Mouse (Mus musculus): ENCODE data around the gene Fam189a1. TPM values are rescaled to one million over a fixed set of nuclear protein-coding genes. Genes with fewer than 3 reads are reported as not detected.

Fam189a1 gene
- polyA plus RNA-seq, 1 experiment: 45.7 TPM

DNA sequence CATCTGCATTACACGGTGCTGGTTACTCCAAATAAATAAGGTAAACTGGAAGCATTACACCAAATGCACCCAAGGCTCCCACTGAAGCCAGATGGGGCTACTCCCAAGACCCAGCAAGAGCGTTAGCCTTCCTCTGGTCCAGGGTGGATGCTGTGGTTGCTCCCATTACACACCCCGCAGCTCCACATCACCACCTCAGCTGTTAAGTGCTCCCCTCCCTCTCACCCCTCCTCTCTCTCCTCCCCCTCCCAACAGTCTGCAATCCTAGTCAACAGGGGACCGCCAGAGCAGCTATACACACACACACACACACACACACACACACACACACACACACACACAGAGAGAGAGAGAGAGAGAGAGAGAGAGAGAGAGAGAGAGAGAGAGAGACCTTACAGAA, 109.7 kb downstream of the Fam189a1 start:
- no peak for DNase-seq (ENCODE audit: extremely low spot score in 1 of 2, low spot score in 1 of 2)

- no peak for DNase-seq (ENCODE audit: extremely low spot score in 1 of 2, low spot score in 1 of 2)
These were observed 112.1 kb downstream of the Fam189a1 start for GRCm38 (mm10) chr7:65044280-65044679.

DNA sequence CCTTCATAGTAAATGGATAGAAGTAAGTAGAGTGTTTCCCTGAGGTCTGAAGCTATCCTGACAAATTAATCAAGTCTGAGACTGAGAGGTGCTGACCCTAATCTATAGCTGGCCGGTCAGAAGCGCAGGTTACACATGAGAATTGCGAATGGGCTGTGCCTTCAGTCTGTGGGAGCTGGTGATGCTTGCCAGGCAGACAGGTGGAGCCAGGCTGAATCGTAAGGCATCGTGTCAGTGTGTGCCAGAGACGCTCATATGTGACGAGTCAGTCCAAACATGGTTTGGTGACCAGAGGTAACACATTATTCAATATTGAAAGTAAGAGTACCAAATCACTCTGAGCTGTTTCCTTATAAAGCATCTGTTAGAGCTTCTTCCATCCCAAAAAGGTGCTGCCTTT, 115.3 kb downstream of the Fam189a1 start:
- no peak for DNase-seq (ENCODE audit: extremely low spot score in 1 of 2, low spot score in 1 of 2)

DNA sequence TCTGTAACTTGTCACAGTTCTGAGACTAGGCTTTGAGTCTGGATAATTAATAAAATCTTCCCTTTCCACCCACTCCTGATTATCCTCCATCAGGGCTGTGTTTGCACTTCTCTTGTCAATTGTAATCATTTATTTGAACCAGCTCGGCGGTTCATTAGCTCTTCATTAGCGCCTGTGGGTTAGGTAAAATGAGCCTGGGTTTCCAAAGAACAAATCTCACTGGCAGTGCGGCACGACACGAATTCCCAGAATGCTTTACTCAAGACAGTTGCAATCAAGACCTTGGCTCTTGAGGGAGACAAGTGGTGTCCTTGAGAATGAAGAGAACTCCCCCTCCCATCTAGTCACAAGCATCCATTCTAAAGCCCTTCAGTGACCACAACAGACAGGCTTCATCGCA, 124.6 kb downstream of the Fam189a1 start:
- DNase-seq (ENCODE audit: extremely low spot score in 1 of 2, low spot score in 1 of 2): no peak

DNA sequence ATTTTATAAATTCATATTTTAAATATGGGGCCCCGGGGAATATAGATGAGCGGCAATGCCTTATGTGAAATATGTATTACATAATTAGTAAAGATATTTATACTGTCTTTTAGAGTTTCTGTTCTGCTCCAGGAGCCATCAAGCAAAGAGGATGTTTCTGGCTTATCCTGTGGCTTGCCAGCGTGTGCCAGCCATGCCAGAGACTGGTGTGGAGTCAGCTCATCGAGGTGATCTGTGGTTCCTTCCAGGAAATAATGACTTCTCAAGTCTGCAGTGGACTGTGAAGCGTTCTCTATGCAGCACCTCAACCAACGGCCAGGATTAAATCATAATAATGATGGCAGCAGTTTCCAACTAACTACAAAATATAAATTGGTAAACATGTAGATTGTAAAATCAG, 125.2 kb downstream of the Fam189a1 start:
- no peak for DNase-seq (ENCODE audit: extremely low spot score in 1 of 2, low spot score in 1 of 2)

- no peak for DNase-seq (ENCODE audit: extremely low spot score in 1 of 2, low spot score in 1 of 2)
These were observed 126.4 kb downstream of the Fam189a1 start for GRCm38 (mm10) chr7:65029985-65030384.

- DNase-seq (ENCODE audit: extremely low spot score in 1 of 2, low spot score in 1 of 2): no peak
These were observed 135.1 kb downstream of the Fam189a1 start for GRCm38 (mm10) chr7:65021298-65021697.

DNA sequence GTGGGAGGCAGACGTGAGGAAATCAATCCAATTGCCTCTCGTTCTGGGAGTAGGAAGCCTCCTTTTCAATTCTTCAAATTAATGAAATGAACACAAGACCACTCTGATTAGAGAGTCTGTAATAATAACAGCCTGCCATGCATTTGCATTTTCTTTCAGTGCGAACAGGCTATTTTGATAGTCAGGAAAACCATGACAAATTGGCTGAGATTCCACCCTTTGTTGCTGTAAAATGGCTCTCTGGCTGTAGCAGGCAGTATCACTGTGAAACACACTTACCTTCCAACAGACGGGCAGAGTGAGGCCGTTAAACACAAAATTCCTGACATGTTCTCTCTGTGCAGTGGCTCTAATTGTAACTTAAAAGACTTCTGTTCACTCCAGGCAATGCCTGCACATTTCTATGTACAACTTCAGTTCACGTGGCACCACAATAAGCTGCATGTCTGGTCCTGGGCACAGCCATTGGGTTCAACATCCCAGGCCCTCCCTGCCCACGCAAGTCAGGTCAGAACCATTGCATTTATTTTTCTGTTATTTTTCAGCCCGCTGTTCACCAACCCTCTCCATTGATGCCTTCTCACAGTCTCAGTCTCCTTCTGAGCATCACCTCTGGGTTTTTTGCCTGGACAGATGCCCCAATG, 138.2 kb downstream of the Fam189a1 start:
- no peak for DNase-seq (ENCODE audit: extremely low spot score in 1 of 2, low spot score in 1 of 2)

DNA sequence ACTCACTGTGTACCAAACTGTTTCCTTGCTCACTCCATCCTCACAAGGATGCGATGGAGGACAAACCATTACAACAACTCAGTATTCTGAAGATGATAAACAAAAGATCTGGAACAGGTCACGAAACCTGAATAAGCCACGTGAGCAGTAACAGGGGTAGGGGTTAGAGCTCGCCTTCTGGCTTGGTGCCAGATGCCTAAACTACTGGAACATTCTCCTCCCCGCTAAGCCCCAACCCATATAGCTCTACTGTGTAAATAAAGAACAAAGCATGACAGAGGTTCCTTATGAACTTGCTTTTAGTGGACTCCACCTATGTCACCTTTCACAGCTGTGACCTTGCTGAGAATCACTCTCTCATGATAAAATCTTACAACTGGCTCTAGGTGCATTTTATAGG, 139.0 kb downstream of the Fam189a1 start:
- DNase-seq (ENCODE audit: extremely low spot score in 1 of 2, low spot score in 1 of 2): no peak

DNA sequence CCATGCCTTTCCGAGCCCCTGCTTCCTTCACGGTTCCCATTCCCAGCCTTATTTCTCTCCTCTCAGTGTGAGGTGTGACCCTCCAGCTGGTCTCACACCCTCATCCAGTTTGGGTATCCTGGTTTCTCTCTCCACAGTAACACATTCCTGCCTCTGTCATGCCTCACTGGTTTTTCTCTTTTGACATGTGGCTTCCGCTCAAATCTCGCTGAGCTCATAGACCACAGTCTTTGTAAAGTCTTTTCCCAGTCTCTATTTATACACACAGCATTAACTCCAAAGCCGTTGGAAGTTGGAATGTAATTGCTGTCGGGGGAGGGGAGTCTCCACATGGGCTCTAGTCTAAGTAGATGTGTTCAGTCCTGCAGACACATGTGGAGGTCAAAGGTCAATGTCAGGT, 145.2 kb downstream of the Fam189a1 start:
- no peak for DNase-seq (ENCODE audit: extremely low spot score in 1 of 2, low spot score in 1 of 2)

DNA sequence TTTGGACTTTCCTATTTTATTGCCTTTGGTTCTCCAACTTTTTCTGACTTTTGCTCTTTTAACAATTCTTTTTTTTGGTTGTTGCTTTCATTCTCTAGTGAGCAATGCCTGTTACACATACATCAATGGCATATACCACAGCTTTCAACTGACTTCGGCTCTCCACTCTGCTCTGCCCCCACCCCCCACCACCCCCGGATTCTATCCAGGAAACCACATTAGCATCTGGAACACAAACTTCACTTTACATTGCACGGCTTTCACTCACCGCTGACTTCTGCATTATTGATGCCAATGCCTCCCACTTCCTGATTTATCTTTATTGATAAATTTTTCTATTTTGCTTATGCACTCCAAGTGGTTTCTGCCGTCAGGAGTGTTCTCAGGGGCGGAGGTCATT, 146.1 kb downstream of the Fam189a1 start:
- no peak for DNase-seq (ENCODE audit: extremely low spot score in 1 of 2, low spot score in 1 of 2)

DNA sequence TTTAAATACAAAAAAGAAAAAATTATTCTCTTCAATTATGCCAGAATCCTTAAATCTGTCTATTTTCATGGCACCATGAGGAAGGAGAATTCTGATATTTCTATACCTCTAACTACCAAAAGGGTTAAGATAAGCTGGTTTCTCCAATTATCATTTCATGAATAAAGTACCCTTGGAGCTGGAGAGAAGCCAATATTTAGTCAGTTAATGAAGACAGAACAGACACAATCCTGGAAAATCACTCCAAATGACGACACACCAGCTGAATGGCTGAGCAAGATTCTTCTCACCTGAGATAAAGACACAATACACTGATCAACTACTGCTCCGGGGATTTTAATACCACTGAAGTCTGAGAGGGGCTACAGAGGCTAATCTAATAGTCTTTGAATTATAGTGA, 150.6 kb downstream of the Fam189a1 start:
- no peak for DNase-seq (ENCODE audit: extremely low spot score in 1 of 2, low spot score in 1 of 2)

DNA sequence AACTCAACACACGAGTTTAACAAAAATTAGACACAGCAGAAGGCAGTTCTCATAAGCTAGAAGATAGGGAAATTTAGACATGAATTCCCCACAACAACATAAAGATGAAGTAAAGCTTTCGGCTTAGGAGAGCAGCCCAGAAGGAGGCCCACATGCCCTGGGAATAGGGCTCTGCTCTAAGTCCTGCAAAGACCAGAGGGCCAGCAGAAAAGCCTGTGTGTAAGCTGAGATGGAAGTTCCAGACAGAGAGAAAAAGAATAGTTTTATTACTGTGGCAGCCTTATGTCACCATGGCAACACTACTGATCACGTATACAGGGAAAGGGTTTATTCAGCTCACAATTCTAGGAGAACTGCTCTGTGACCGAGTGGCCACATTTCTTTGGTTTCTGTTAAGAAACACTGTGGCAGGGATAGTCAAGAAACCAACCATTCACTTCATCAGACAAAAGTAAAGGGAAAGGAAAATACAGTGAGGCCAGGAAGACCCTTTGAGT, 156.6 kb downstream of the Fam189a1 start:
- no peak for DNase-seq (ENCODE audit: extremely low spot score in 1 of 2, low spot score in 1 of 2)

DNA sequence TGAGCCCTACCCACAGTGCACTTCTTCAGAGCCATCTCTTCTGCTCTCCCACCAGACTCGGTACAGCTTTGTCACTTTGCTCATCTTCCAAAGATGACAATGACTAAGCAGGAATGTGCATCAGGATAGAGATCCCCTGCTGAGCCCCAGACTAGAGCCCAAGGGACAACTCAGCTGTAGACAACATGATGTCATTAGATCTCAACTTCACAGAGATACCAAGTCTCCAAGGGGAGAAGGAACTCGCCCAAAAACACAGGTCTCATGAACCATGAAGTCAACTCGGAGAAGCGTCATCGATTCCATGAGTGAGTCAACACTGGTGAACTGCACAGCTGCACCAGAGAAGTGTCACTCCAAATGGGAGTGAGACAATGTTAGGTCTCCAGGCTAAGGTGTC, 158.6 kb downstream of the Fam189a1 start:
- no peak for DNase-seq (ENCODE audit: extremely low spot score in 1 of 2, low spot score in 1 of 2)

- no peak for DNase-seq (ENCODE audit: extremely low spot score in 1 of 2, low spot score in 1 of 2)
These were observed 160.4 kb downstream of the Fam189a1 start for GRCm38 (mm10) chr7:64995946-64996444.

DNA sequence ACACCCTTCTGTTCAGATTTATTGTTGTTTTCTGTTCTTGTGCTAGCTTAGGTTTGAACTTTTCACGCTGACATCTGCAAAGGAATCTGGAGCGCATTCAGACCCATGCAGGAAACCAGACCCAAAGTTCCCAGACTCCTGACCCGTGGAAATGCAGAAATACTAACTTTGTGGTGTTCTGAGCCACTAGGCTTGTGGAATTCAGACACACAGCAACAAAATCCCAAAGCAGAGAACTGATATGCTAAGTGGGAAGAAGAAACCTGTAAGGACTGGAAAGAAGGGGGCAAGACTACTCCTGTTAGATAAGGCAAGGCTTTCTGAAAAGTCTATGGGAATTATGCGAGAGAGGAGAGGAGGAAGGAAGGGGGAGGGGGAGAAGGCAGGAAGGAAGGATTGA, 167.0 kb downstream of the Fam189a1 start:
- DNase-seq (ENCODE audit: extremely low spot score in 1 of 2, low spot score in 1 of 2): no peak

- no peak for DNase-seq (ENCODE audit: extremely low spot score in 1 of 2, low spot score in 1 of 2)
These were observed 168.4 kb downstream of the Fam189a1 start for GRCm38 (mm10) chr7:64988015-64988414.

DNA sequence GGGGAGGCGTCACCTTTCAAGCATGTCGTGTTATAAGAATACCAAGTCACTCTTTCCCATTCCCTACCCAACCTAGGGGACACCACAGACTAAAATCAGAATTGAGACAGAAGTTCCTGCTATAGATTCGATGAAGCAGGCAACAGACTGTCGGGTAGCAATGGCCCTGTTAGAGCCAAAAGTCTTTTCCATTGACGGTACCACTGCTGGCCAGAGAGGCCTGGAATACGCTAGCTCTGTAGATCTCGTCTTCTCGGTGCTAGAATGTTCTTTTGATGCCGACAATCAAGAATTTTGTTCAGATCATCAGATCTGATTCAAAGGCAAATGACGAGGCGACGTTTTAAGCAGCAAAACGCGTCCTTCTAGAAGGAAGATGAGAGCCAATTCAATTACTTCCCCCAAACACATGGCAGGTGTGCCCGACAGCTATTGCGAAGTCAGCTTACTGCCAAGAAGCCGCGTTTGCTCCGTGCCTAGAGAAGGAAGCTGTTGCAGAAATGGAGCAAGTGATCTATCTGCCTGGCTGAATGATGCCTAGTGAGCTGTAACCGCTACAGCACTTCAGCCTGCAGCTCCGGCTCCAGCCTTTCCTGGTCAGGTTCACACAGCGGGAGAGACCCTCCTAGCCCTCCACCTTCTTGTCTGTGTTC, 171.8 kb downstream of the Fam189a1 start:
- peak; percentile 20 to 58 for DNase-seq (ENCODE audit: extremely low spot score in 1 of 2, low spot score in 1 of 2)

DNA sequence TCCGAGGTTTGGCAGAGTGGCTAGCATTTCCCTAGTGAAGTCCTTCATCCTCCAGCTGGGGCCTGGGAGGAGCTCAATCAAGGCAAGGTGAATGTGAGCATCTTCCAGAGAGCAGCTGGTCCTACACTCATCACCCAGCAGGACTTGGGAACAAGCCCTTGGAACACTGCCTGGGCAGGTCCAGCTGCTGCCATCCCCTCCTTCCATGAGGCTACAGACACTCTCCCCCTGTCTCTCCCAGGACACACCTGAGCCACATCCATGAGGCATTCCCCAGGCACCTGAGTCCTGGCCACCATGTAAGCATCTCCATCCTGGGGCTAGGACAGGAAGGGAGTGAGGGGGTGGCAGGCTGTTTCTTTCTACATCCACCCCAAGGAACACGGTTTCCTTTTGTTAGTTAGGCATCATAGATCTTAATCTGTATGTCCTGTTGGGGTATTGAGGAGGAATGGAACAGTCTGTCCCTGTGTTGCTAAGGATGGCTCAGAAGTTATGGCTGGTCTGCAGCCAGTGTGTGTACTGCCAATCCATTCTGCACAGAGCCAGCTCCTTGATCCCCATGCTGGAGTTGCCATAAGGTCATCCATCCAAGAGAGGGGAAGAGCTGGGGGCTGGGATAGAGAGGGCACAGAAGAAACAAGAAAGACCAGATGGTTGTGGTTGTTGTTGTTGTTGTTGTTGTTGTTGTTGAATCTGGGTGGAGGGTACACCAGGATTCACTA, 174.7 kb downstream of the Fam189a1 start:
- DNase-seq (ENCODE audit: extremely low spot score in 1 of 2, low spot score in 1 of 2): no peak

DNA sequence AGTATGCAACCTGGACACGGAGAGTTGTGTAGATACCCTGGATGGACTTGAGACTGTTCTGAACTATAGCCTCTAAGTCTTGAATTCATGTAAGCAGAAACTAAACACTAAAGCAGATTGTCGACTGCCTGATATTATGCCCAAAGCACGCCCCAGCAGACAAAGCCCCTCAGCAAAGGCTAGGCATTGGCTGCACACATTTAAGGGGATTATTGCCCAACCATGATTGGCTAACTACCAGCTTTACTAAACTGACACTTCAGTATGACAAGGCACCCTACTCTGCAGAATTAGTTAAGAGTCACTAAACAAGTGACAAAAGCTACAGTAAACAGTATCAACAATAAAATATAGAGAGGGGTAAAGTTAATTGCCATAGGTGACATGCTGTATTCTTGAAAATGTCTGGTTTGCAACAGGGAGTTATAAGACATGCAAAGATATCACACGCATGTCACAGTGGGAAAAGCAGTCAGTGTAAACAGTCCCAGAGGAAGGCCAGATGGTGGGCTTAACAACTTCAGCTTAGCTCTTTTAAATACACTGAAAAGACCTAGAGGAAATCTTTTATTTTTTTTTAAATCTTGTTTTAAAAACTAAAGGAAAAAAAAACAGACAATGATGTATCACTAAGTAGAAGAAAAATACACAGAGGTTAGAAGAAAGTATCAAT, 182.6 kb downstream of the Fam189a1 start:
- no peak for DNase-seq (ENCODE audit: extremely low spot score in 1 of 2, low spot score in 1 of 2)

GRCm38 (mm10) chr7:64962128-64962527, 194.2 kb downstream of the Fam189a1 start:
- DNase-seq (ENCODE audit: extremely low spot score in 1 of 2, low spot score in 1 of 2): no peak

Measured in frontal cortex, adult 2 months (tissue).